Comparison of ENCODE assay signal across 7 mouse cellular contexts in genomic region chr4:126753268-126754230, GRCm38 (mm10). TPM values are rescaled to one million over a fixed set of nuclear protein-coding genes. Genes with fewer than 3 reads are reported as not detected.
DNase-seq lines count a peak whose midpoint lies in the region; ATAC-seq and TF ChIP-seq lines count a peak whose summit lies in the region.

Ncdn (minus strand) TSS chr4:126753438.
AU040320 (plus strand) TSS chr4:126753544.

- H3K4me1 ChIP-seq in embryonic facial prominence, embryonic 11.5 days (ENCODE audit: control insufficient read depth, insufficient read depth, low read length): peaks cover 6% of the 10 kb centered on the region; the same call in 1 of the 2 replicates
- 0 out of 2 replicates have a peak, but pooled peaks cover 3% of the 10 kb centered on the region for H3K4me1 ChIP-seq in kidney, adult 2 months (ENCODE audit: control insufficient read depth, insufficient read depth, low read length)
- H3K4me1 ChIP-seq in limb, embryonic 12.5 days (replicated peaks): peaks cover 35% of the 10 kb centered on the region
- peaks cover 55% of the 10 kb centered on the region for H3K4me1 ChIP-seq in midbrain, embryonic 15.5 days
- H3K4me1 ChIP-seq in spleen, adult 2 months (ENCODE audit: control insufficient read depth, insufficient read depth, insufficient read length): peaks cover 10% of the 10 kb centered on the region; the same call in 1 of the 2 replicates

- H3K36me3 ChIP-seq in embryonic facial prominence, embryonic 11.5 days (replicated peaks; ENCODE audit: control insufficient read depth, insufficient read depth, low read depth, low read length): peaks cover 1% of the 10 kb centered on the region
- no peaks in the 10 kb centered on the region; the same call in 1 of the 2 replicates for H3K36me3 ChIP-seq in kidney, adult 2 months (ENCODE audit: control insufficient read depth, insufficient read depth, low read length)
- H3K36me3 ChIP-seq in limb, embryonic 12.5 days: peaks cover 38% of the 10 kb centered on the region
- H3K36me3 ChIP-seq in midbrain, embryonic 15.5 days (replicated peaks): peaks cover 10% of the 10 kb centered on the region; the same call in 1 of the 2 replicates
- H3K36me3 ChIP-seq in spleen, adult 2 months (ENCODE audit: control insufficient read depth, insufficient read depth, low read length): peaks cover 11% of the 10 kb centered on the region

- no peaks in the 10 kb centered on the region for H3K9me3 ChIP-seq in embryonic facial prominence, embryonic 11.5 days (replicated peaks; ENCODE audit: control insufficient read depth, low read length)
- no peaks in the 10 kb centered on the region for H3K9me3 ChIP-seq in limb, embryonic 12.5 days
- H3K9me3 ChIP-seq in midbrain, embryonic 15.5 days: no peaks in the 10 kb centered on the region

- TF ChIP-seq CTCF in kidney, adult 2 months (conservative IDR thresholded peaks at IDR 0.05; ENCODE audit: insufficient read depth, insufficient read length, low read depth, low read length): no peak
- no peak for TF ChIP-seq CTCF in spleen, adult 2 months (IDR thresholded peaks at IDR 0.05; ENCODE audit: extremely low read depth, insufficient read depth, insufficient read length, insufficient replicate concordance)

- WGBS in embryonic facial prominence, embryonic 11.5 days: under 1% methylated on average over 70 of the region's 71 CpGs
- under 1% methylated on average over 71 of the region's 71 CpGs for WGBS in kidney, adult 2 months
- WGBS in limb, embryonic 12.5 days: under 1% methylated on average over 70 of the region's 71 CpGs
- under 1% methylated on average over 68 of the region's 71 CpGs for WGBS in midbrain, embryonic 15.5 days
- under 1% methylated on average over 70 of the region's 71 CpGs for WGBS in spleen, adult 2 months

- peak; percentile 98 for ATAC-seq in embryonic facial prominence, embryonic 11.5 days (replicated peaks; ENCODE audit: insufficient number of reproducible peaks, low FRiP score, low TSS enrichment, low read depth)
- peak; percentile 98 for ATAC-seq in limb, embryonic 12.5 days (ENCODE audit: insufficient number of reproducible peaks, insufficient read depth, low FRiP score, low TSS enrichment, low read depth)
- peak; percentile 97 for ATAC-seq in midbrain, embryonic 15.5 days (replicated peaks)

- H3K4me2 ChIP-seq in embryonic facial prominence, embryonic 11.5 days (ENCODE audit: low read depth, low read length): peak within 1 kb of the TSS; percentile 94
- peak within 1 kb of the TSS; percentile 98 for H3K4me2 ChIP-seq in limb, embryonic 12.5 days
- H3K4me2 ChIP-seq in midbrain, embryonic 15.5 days: peak within 1 kb of the TSS; percentile 78

- peak within 1 kb of the TSS; percentile 82 for H3K27ac ChIP-seq in embryonic facial prominence, embryonic 11.5 days (replicated peaks; ENCODE audit: low read depth, low read length)
- peak within 1 kb of the TSS; percentile 98 for H3K27ac ChIP-seq in kidney, adult 2 months (ENCODE audit: insufficient read depth, low read depth, low read length)
- H3K27ac ChIP-seq in limb, embryonic 12.5 days: peak within 1 kb of the TSS; percentile 95
- peak within 1 kb of the TSS; percentile 97 for H3K27ac ChIP-seq in midbrain, embryonic 15.5 days
- H3K27ac ChIP-seq in spleen, adult 2 months (ENCODE audit: insufficient read depth, low read length): peak within 1 kb of the TSS; percentile 94

- TF ChIP-seq POLR2A in kidney, adult 2 months (IDR thresholded peaks at IDR 0.05; ENCODE audit: low read depth, low read length): peak; percentile 57
- peak; percentile 76 for TF ChIP-seq POLR2A in spleen, adult 2 months (IDR thresholded peaks at IDR 0.05; ENCODE audit: low read depth, low read length)

- peak; percentile 98 for DNase-seq in adrenal gland, postnatal 14 days
- peak; percentile 97 for DNase-seq in embryonic facial prominence, embryonic 11.5 days (ENCODE audit: low spot score)
- DNase-seq in heart, adult 11 months: peak; percentile 100
- peak; percentile 98 for DNase-seq in kidney, adult 2 months
- DNase-seq in spleen, adult 2 months (ENCODE audit: low read depth in 1 of 2, low spot score in 2 of 2): peak; percentile 90 to 94

- H3K27me3 ChIP-seq in embryonic facial prominence, embryonic 11.5 days (ENCODE audit: control insufficient read depth, insufficient read depth, low read length): no peaks in the 10 kb centered on the region
- no peaks in the 10 kb centered on the region for H3K27me3 ChIP-seq in kidney, adult 2 months (replicated peaks; ENCODE audit: control insufficient read depth, insufficient read depth, low read length)
- H3K27me3 ChIP-seq in limb, embryonic 12.5 days: no peaks in the 10 kb centered on the region
- no peaks in the 10 kb centered on the region for H3K27me3 ChIP-seq in midbrain, embryonic 15.5 days (replicated peaks)
- no peaks in the 10 kb centered on the region for H3K27me3 ChIP-seq in spleen, adult 2 months (ENCODE audit: control insufficient read depth, insufficient read depth, low read length)

- peak within 1 kb of the TSS; percentile 62 for H3K9ac ChIP-seq in embryonic facial prominence, embryonic 11.5 days (replicated peaks; ENCODE audit: low read length)
- H3K9ac ChIP-seq in limb, embryonic 12.5 days (replicated peaks): peak within 1 kb of the TSS; percentile 71
- H3K9ac ChIP-seq in midbrain, embryonic 15.5 days: peak within 1 kb of the TSS; percentile 97

- H3K4me3 ChIP-seq in embryonic facial prominence, embryonic 11.5 days (ENCODE audit: low read depth, low read length): peak within 1 kb of the TSS; percentile 61
- H3K4me3 ChIP-seq in kidney, adult 2 months (ENCODE audit: insufficient read depth, low read depth, low read length): peak within 1 kb of the TSS; percentile 82
- peak within 1 kb of the TSS; percentile 90 for H3K4me3 ChIP-seq in limb, embryonic 12.5 days (replicated peaks)
- peak within 1 kb of the TSS; percentile 96 for H3K4me3 ChIP-seq in midbrain, embryonic 15.5 days
- peak within 1 kb of the TSS; percentile 96 for H3K4me3 ChIP-seq in spleen, adult 2 months (ENCODE audit: extremely low read depth, insufficient read depth, insufficient read length)

RNA-seq across cellular contexts. Expression of gene Ncdn, which starts in this region (rescaled TPM):
- 23.8 and 30.8 TPM in 2 replicates for total RNA-seq in adrenal gland, postnatal 14 days (2021)
- 21.2 and 23.3 TPM in 2 replicates for polyA plus RNA-seq in embryonic facial prominence, embryonic 11.5 days (2014; fragmentation: Nextera tagmentation; extraction: Ambion mirVana)
- polyA plus RNA-seq in kidney, adult 2 months (2012; rRNA removed): 26.0 and 27.7 TPM in 2 replicates
- polyA plus RNA-seq in limb, embryonic 12.5 days (2016; fragmentation: Nextera tagmentation; extraction: Ambion mirVana): 33.5 and 35.8 TPM in 2 replicates
- polyA plus RNA-seq in midbrain, embryonic 15.5 days (2015; fragmentation: Nextera tagmentation; extraction: Ambion mirVana): 133 TPM in 2 replicates
- polyA plus RNA-seq in spleen, adult 2 months (2012; rRNA removed): 31.9 and 42.1 TPM in 2 replicates

RNA-seq across cellular contexts. Expression of gene AU040320, which starts in this region (rescaled TPM):
- 28.9 and 32.4 TPM in 2 replicates for total RNA-seq in adrenal gland, postnatal 14 days (2021)
- polyA plus RNA-seq in embryonic facial prominence, embryonic 11.5 days (2014; fragmentation: Nextera tagmentation; extraction: Ambion mirVana): 16.4 and 18.3 TPM in 2 replicates
- 55.4 and 56.6 TPM in 2 replicates for polyA plus RNA-seq in kidney, adult 2 months (2012; rRNA removed)
- polyA plus RNA-seq in limb, embryonic 12.5 days (2016; fragmentation: Nextera tagmentation; extraction: Ambion mirVana): 15.7 and 17.4 TPM in 2 replicates
- 40.5 and 41.4 TPM in 2 replicates for polyA plus RNA-seq in midbrain, embryonic 15.5 days (2015; fragmentation: Nextera tagmentation; extraction: Ambion mirVana)
- polyA plus RNA-seq in spleen, adult 2 months (2012; rRNA removed): 24.8 and 27.0 TPM in 2 replicates

Comparison
In these comparisons a context has a peak if more than half of its experiments do, and no peak if none do; other contexts are left out.
1. Peak in every context shown above with its lines: DNase-seq, ATAC-seq, H3K4me3 ChIP-seq and H3K27ac ChIP-seq.